Mouse (Mus musculus) T-helper 17 cell (primary cell): ENCODE measurements around the gene Dtx3l.

Experiments used
- in situ Hi-C, 2 experiments: fragments of 300-600 bp; cut with MboI, MseI; formaldehyde crosslinking; loops; 1 replicate in 1 of 2; 2 replicates in 1 of 2; pipeline ENCODE4 v1.15.1; 2025; ENCODE audit warnings: high pct_unique_total_duplicates in 2 of 2

Gene Dtx3l

DNA sequence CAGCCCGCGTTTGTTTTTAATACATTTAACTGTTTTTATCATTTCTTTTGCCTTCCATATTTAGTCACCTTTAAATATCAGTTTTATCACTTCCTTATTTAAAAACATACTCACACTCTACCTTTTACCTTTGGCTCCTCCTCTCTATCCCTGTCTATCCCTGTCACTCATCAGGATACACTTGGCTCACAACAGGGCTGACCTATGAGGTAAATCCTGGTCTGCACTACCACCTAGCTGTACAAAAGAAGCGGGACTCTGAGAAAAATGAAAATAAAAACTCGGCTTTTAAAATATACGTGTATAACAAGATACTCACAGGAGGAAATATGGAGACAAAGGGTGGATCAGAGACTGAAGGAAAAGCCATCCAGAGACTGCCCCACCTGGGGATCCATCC lies 50.0 kb downstream of the Dtx3l start:
- in situ Hi-C loops = no loop called here

DNA sequence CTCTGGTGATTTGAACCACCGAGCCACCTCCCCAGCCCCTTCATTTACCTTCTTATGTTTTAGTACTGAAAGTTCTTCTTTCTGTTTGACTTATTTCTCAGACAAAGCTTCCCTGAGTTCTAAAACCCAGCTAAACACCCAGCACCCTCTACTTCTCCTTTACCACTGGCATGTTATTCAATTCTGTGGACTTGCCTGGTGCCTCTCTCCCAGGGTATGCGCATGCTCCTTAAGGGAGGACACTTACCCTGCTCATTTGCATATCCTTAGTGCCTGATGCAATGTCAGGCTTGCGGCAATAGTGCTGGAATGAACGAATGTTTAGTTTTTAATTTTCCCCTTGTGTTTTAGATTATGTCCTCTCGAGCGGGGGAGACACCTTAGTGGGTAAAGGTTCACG lies 50.8 kb downstream of the Dtx3l start:
- in situ Hi-C loops = no loop called here
